Mouse (Mus musculus) small intestine, adult 2 months (tissue): ENCODE measurements around the gene Cbln3. TPM values are rescaled to one million over a fixed set of nuclear protein-coding genes. Genes with fewer than 3 reads are reported as not detected.

Experiments
- H3K27ac ChIP-seq: fragments of 200-500 bp; 2 replicates; pipeline ENCODE4 v1.5.1; 2012; ENCODE audit warnings: low read depth, low read length, control low read depth, inconsistent platforms; ENCODE audit not compliant: insufficient read depth
- H3K27me3 ChIP-seq: fragments of 200-500 bp; 2 replicates; pipeline ENCODE4 v1.6.1; 2012; ENCODE audit warnings: mild to moderate bottlenecking, moderate library complexity, low read length, inconsistent platforms; ENCODE audit not compliant: control insufficient read depth, insufficient read depth
- H3K36me3 ChIP-seq: fragments of 200-500 bp; 2 replicates; pipeline ENCODE4 v1.6.1; 2012; ENCODE audit warnings: mild to moderate bottlenecking, low read length, control low read depth, inconsistent platforms; ENCODE audit not compliant: control insufficient read depth, insufficient read depth
- H3K4me1 ChIP-seq: fragments of 200-500 bp; 2 replicates; pipeline ENCODE4 v1.6.1; 2012; ENCODE audit warnings: low read length, inconsistent platforms, mixed read lengths; ENCODE audit not compliant: control insufficient read depth, insufficient read depth, insufficient read length
- H3K4me3 ChIP-seq: fragments of 200-500 bp; 2 replicates; pipeline ENCODE4 v1.5.1; 2012; ENCODE audit warnings: low read depth, mild to moderate bottlenecking, control low read depth, inconsistent platforms, low read length, moderate library complexity
- CTCF ChIP-seq: fragments of 200-500 bp; IDR thresholded peaks from 2 replicates; pipeline ENCODE4 v1.5.1; 2012; ENCODE audit warnings: low read depth, mild to moderate bottlenecking, control low read depth, inconsistent platforms, low read length, moderate library complexity, mixed read lengths; ENCODE audit not compliant: insufficient replicate concordance, insufficient read length; ENCODE audit errors: extremely low read depth
- POLR2A ChIP-seq: fragments of 200-500 bp; IDR thresholded peaks from 2 replicates; pipeline ENCODE4 v1.6.1; 2012; ENCODE audit warnings: low read depth, mild to moderate bottlenecking, control low read depth, inconsistent platforms, low read length, moderate library complexity
- WGBS: fragments of 180-500 bp; shearing (Covaris S2); methylation state at CpG from one replicate; pipeline ENCODE4 v1.1.7; 2018; 5-methylcytosine and 5-hydroxymethylcytosine counted together
- polyA plus RNA-seq: library from polyadenylated mRNA; depleted of rRNA; stranded (reverse); fragments of >200 nt; gene quantifications from 2 replicates; pipeline ENCODE4 v1.2.3, GENCODE M21; 2012

Cbln3 gene
- polyA plus RNA-seq, 1 experiment = 0.56 TPM

- 94% methylated on average over 6 of the region's 6 CpGs for WGBS
- Histone ChIP-seq H3K27me3 (no peaks in the 10 kb centered on the region), H3K4me3 (no peak overlapping the region), H3K27ac (no peak overlapping the region), H3K36me3 (no peaks in the 10 kb centered on the region), H3K4me1 (peaks cover 1% of the 10 kb centered on the region; the same call in 1 of the 2 replicates)
- no peak for TF ChIP-seq POLR2A
- TF ChIP-seq CTCF = no peak
These were observed 14.7 kb downstream of the Cbln3 start for GRCm38 (mm10) chr14:55869538-55869937.

GRCm38 (mm10) chr14:55868230-55869026 is 15.8 kb downstream of the Cbln3 start:
- H3K36me3 ChIP-seq = no peaks in the 10 kb centered on the region
- no peak overlapping the region for H3K4me3 ChIP-seq
- H3K27me3 ChIP-seq = no peaks in the 10 kb centered on the region
- no peaks in the 10 kb centered on the region for H3K4me1 ChIP-seq
- no peak overlapping the region for H3K27ac ChIP-seq
- TF ChIP-seq POLR2A (no peak), CTCF (no peak)
- WGBS = 89% methylated on average over 14 of the region's 14 CpGs

DNA sequence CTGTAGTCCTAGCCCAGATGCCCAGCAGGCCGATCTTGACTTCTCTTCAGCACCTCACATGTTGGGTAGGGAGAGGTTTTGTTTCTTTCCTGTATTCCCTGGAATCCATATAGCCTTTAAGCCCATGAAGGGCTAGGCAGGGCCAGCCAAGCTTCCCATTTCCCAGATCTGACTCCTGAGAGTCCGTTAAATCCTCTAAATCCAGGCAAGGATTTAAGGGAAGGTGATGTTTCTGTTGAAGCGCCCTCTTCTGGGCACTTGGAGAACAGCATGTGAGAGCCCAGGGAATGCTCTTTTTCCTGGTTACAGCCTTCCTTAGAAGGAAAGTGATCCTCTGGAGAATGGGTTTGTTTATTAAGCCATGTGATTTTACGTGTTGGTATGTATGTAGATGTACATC is 17.2 kb downstream of the Cbln3 start:
- Histone ChIP-seq H3K36me3 (no peaks in the 10 kb centered on the region), H3K4me3 (no peak overlapping the region), H3K27ac (no peak overlapping the region), H3K27me3 (no peaks in the 10 kb centered on the region), H3K4me1 (no peaks in the 10 kb centered on the region)
- 33% methylated on average over 4 of the region's 4 CpGs for WGBS
- no peak for TF ChIP-seq POLR2A
- TF ChIP-seq CTCF = peak; percentile 61; the same call in 1 of the 2 replicates

DNA sequence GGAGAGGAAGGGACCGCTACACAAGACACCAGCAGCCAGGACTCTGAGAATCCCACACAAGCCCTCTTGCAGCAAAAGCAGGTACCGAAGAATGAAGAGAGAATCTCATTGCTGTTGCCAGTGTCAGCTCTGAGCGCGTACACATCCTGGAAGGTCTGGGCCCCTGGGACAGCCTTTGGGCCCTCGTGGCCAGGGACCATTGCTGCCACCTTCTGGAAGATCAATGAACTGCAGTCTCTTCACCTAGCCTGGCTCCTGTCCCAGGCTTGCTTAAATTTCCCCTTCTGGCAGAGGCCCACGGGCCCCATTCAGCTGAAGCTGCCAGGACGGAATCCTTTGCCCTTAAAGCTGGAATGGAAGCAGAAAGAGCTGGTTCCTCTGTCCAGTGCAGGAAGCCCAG is 20.4 kb downstream of the Cbln3 start:
- no peaks in the 10 kb centered on the region for H3K4me1 ChIP-seq
- no peak overlapping the region for H3K4me3 ChIP-seq
- 29% methylated on average over 7 of the region's 7 CpGs for WGBS
- no peaks in the 10 kb centered on the region for H3K27me3 ChIP-seq
- H3K36me3 ChIP-seq = no peaks in the 10 kb centered on the region
- TF ChIP-seq CTCF (peak; percentile 92), POLR2A (no peak)
- no peak overlapping the region for H3K27ac ChIP-seq

DNA sequence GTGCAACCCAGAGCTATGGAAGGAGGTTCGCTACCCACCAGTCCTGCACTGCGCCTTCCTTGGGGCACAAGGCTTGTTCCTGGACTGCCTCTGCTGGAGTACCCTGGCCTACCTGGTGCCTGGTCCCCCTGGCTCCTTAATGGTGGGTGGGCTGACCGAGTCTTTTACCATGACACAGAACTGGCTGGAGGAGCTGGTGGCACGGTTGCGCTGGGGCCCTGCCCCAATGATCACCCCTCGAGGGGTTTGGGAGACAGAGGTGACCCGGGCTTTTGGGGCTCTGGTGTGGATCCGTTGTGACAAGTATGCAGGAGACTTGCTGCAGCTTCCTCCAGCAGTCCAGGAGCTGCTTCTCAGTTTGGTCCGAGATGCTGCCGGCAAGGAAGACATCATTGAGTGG is 21.2 kb downstream of the Cbln3 start:
- Histone ChIP-seq H3K4me3 (no peak overlapping the region), H3K4me1 (no peaks in the 10 kb centered on the region), H3K36me3 (no peaks in the 10 kb centered on the region), H3K27me3 (no peaks in the 10 kb centered on the region), H3K27ac (no peak overlapping the region)
- 94% methylated on average over 10 of the region's 10 CpGs for WGBS
- TF ChIP-seq POLR2A (no peak), CTCF (no peak)

DNA sequence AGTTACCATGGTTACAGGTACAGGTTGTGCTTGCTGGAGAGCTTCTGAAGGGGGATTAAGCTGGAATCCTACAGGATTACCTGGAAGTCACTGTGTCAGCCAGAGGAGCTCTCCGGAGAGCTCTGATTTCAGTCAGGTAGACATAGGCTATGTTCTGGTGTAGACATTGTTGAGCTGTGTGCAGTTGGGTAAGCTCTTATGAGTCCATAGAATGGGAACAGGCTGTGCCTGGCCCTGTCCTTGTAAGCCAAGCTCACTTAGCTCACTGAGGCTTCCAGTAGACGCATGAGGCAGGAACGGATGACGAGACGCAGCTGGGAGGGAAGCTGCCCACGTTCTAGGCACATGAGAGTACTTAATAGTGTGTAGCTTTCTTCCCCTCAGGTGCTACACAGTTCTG is 22.0 kb downstream of the Cbln3 start:
- TF ChIP-seq POLR2A (no peak), CTCF (no peak)
- no peaks in the 10 kb centered on the region for H3K4me1 ChIP-seq
- H3K4me3 ChIP-seq = no peak overlapping the region
- no peaks in the 10 kb centered on the region for H3K27me3 ChIP-seq
- H3K36me3 ChIP-seq = no peaks in the 10 kb centered on the region
- no peak overlapping the region for H3K27ac ChIP-seq
- WGBS = 76% methylated on average over 6 of the region's 6 CpGs

- Histone ChIP-seq H3K4me3 (no peak overlapping the region), H3K4me1 (0 out of 2 replicates have a peak, but pooled peaks cover 4% of the 10 kb centered on the region), H3K36me3 (no peaks in the 10 kb centered on the region), H3K27ac (no peak overlapping the region), H3K27me3 (no peaks in the 10 kb centered on the region)
- TF ChIP-seq POLR2A (no peak), CTCF (no peak)
- 76% methylated on average over 4 of the region's 4 CpGs for WGBS
These were observed 26.6 kb downstream of the Cbln3 start for GRCm38 (mm10) chr14:55857588-55857987.
